Mouse (Mus musculus) limb, embryonic 10.5 days (tissue): ENCODE results near the gene Zfp658. TPM values are rescaled to one million over a fixed set of nuclear protein-coding genes. Genes with fewer than 3 reads are reported as not detected.

Experiments used
- DNase-seq: peaks from one replicate; pipeline ENCODE4 v3.0.0-alpha.2; 2017; ENCODE audit warnings: low spot score
- H3K27ac ChIP-seq: fragments of 300-500 bp; sonication (generic); 2 replicates; pipeline ENCODE4 v1.5.1; 2016; ENCODE audit warnings: mild to moderate bottlenecking
- H3K27me3 ChIP-seq: fragments of 300-500 bp; sonication (generic); 2 replicates; pipeline ENCODE4 v1.6.1; 2016; ENCODE audit warnings: low read depth, mild to moderate bottlenecking; ENCODE audit not compliant: poor library complexity, severe bottlenecking
- H3K36me3 ChIP-seq: fragments of 300-500 bp; sonication (generic); 2 replicates; pipeline ENCODE4 v1.6.1; 2016; ENCODE audit warnings: mild to moderate bottlenecking, moderate library complexity
- H3K4me1 ChIP-seq: fragments of 300-500 bp; sonication (generic); 2 replicates; pipeline ENCODE4 v1.6.1; 2016
- H3K4me3 ChIP-seq: fragments of 300-500 bp; sonication (generic); 2 replicates; pipeline ENCODE4 v1.5.1; 2016; ENCODE audit warnings: mild to moderate bottlenecking, moderate library complexity
- H3K9me3 ChIP-seq: fragments of 300-500 bp; sonication (generic); replicated peaks from 2 replicates; pipeline ENCODE4 v1.6.1; 2016; ENCODE audit warnings: mild to moderate bottlenecking
- WGBS: fragments of 180-500 bp; shearing (Covaris S2); methylation state at CpG from one replicate; pipeline ENCODE4 v1.1.7; 2016; 5-methylcytosine and 5-hydroxymethylcytosine counted together
- polyA plus RNA-seq: library from polyadenylated mRNA; unstranded; fragments of >200 nt; fragmentation: Nextera tagmentation; extraction: Ambion mirVana; gene quantifications from 2 replicates; pipeline ENCODE4 v1.2.1, GENCODE M21; 2016

Zfp658 gene
- polyA plus RNA-seq, 1 experiment from 2014 or later = 5.4 TPM

- H3K9me3 ChIP-seq = no peaks in the 10 kb centered on the region
- no peak for DNase-seq
- 41% methylated on average over 5 of the region's 5 CpGs for WGBS
- H3K36me3 ChIP-seq = no peaks in the 10 kb centered on the region
- H3K4me1 ChIP-seq = peaks cover 9% of the 10 kb centered on the region; the same call in 1 of the 2 replicates
- no peak overlapping the region for H3K27ac ChIP-seq
- no peaks in the 10 kb centered on the region for H3K27me3 ChIP-seq
- H3K4me3 ChIP-seq = peak overlapping the region; percentile 63
Observed at GRCm38 (mm10) chr7:43607743-43608287, 45.8 kb downstream of the Zfp658 start.

GRCm38 (mm10) chr7:43608316-43608824 lies 46.3 kb downstream of the Zfp658 start:
- no peak for DNase-seq
- Histone ChIP-seq H3K27ac (no peak overlapping the region), H3K9me3 (no peaks in the 10 kb centered on the region), H3K27me3 (no peaks in the 10 kb centered on the region), H3K4me3 (no peak overlapping the region), H3K4me1 (peaks cover 9% of the 10 kb centered on the region; the same call in 1 of the 2 replicates), H3K36me3 (no peaks in the 10 kb centered on the region)
- 85% methylated on average over 7 of the region's 7 CpGs for WGBS

- no peaks in the 10 kb centered on the region for H3K9me3 ChIP-seq
- no peak overlapping the region for H3K27ac ChIP-seq
- H3K4me3 ChIP-seq = no peak overlapping the region
- no peaks in the 10 kb centered on the region for H3K27me3 ChIP-seq
- H3K4me1 ChIP-seq = no peaks in the 10 kb centered on the region
- DNase-seq = no peak
- 93% methylated on average over 14 of the region's 14 CpGs for WGBS
- no peaks in the 10 kb centered on the region for H3K36me3 ChIP-seq
Observed at GRCm38 (mm10) chr7:43613816-43614551, 51.9 kb downstream of the Zfp658 start.

- Histone ChIP-seq H3K36me3 (no peaks in the 10 kb centered on the region), H3K9me3 (no peaks in the 10 kb centered on the region), H3K4me3 (no peak overlapping the region), H3K27me3 (no peaks in the 10 kb centered on the region), H3K4me1 (peaks cover 4% of the 10 kb centered on the region), H3K27ac (no peak overlapping the region)
- no peak for DNase-seq
- WGBS = 85% methylated on average over 7 of the region's 7 CpGs
Observed at GRCm38 (mm10) chr7:43622927-43623326, 60.9 kb downstream of the Zfp658 start.

- Histone ChIP-seq H3K36me3 (no peaks in the 10 kb centered on the region), H3K9me3 (no peaks in the 10 kb centered on the region), H3K27me3 (no peaks in the 10 kb centered on the region), H3K27ac (no peak overlapping the region), H3K4me1 (peaks cover 4% of the 10 kb centered on the region), H3K4me3 (no peak overlapping the region)
- 14% methylated on average over 10 of the region's 10 CpGs for WGBS
- DNase-seq = peak; percentile 41
Observed at GRCm38 (mm10) chr7:43623819-43624218, 61.8 kb downstream of the Zfp658 start.

Other genes with a start within 250 kb of the Zfp658 start
- gene Zfp715, start 249.0 kb upstream of the Zfp658 start, polyA plus RNA-seq = 8.4 and 11.0 TPM in 2 replicates
- gene Siglecf, start 210.9 kb upstream of the Zfp658 start, polyA plus RNA-seq = 0.20 and 0.29 TPM in 2 replicates
- 0.26 TPM in 2 replicates for gene Siglecg, start 154.1 kb upstream of the Zfp658 start, polyA plus RNA-seq
- not detected in 2 replicates for gene Lim2, start 134.6 kb upstream of the Zfp658 start, polyA plus RNA-seq
- gene Nkg7, start 125.2 kb upstream of the Zfp658 start, polyA plus RNA-seq = 0.28 TPM in 1 of 2 replicates, not detected in the other
- not detected in 2 replicates for gene Cldnd2, start 121.5 kb upstream of the Zfp658 start, polyA plus RNA-seq
- gene Etfb, start 118.2 kb upstream of the Zfp658 start, polyA plus RNA-seq = 240 and 248 TPM in 2 replicates
- 0.78 TPM in 1 of 2 replicates, not detected in the other for gene Gm45233, start 118.1 kb upstream of the Zfp658 start, polyA plus RNA-seq
- 1.2 and 1.3 TPM in 2 replicates for gene Vsig10l, start 99.1 kb upstream of the Zfp658 start, polyA plus RNA-seq
- 0.21 and 0.46 TPM in 2 replicates for gene Iglon5, start 72.2 kb upstream of the Zfp658 start, polyA plus RNA-seq
- not detected in 2 replicates for gene 4931406B18Rik, start 56.3 kb upstream of the Zfp658 start, polyA plus RNA-seq
- gene Cd33, start 17.8 kb upstream of the Zfp658 start, polyA plus RNA-seq = 0.48 and 0.59 TPM in 2 replicates
- 13.3 and 15.4 TPM in 2 replicates for gene Zfp719, start 17.4 kb downstream of the Zfp658 start, polyA plus RNA-seq
- gene Zfp819, start 44.9 kb downstream of the Zfp658 start, polyA plus RNA-seq = 0.99 and 1.0 TPM in 2 replicates
- gene Ceacam18, start 72.5 kb downstream of the Zfp658 start, polyA plus RNA-seq = not detected in 2 replicates
- 0.21 TPM in 1 of 2 replicates, not detected in the other for gene Siglece, start 97.9 kb downstream of the Zfp658 start, polyA plus RNA-seq
- 21.3 and 21.6 TPM in 2 replicates for gene Ctu1, start 109.8 kb downstream of the Zfp658 start, polyA plus RNA-seq
- gene Klk14, start 128.2 kb downstream of the Zfp658 start, polyA plus RNA-seq = not detected in 2 replicates
- gene Klk13, start 150.3 kb downstream of the Zfp658 start, polyA plus RNA-seq = 0.73 and 0.94 TPM in 2 replicates
- gene Klk12, start 206.6 kb downstream of the Zfp658 start, polyA plus RNA-seq = not detected in 2 replicates
- 0.13 and 0.33 TPM in 2 replicates for gene Klk11, start 212.3 kb downstream of the Zfp658 start, polyA plus RNA-seq
- 0.20 and 0.25 TPM in 2 replicates for gene Klk10, start 218.8 kb downstream of the Zfp658 start, polyA plus RNA-seq
- 0.09 TPM in 1 of 2 replicates, not detected in the other for gene Klk9, start 229.6 kb downstream of the Zfp658 start, polyA plus RNA-seq
- gene Klk8, start 235.3 kb downstream of the Zfp658 start, polyA plus RNA-seq = 13.7 and 16.4 TPM in 2 replicates
- not detected in 2 replicates for gene Klk7, start 249.0 kb downstream of the Zfp658 start, polyA plus RNA-seq